Mouse (Mus musculus) intestine, embryonic 16.5 days (tissue): ENCODE measurements around the gene Gpr162. TPM values are rescaled to one million over a fixed set of nuclear protein-coding genes. Genes with fewer than 3 reads are reported as not detected.
"Not testable (repeated sequence)": the region's sequence is repeated elsewhere in the genome, so short reads cannot be mapped to it uniquely, and the experiment has no call there.

Experiments
- ATAC-seq: fragments of 200-750 bp; cut with Nextera tagmentation; 2 replicates; pipeline ENCODE4 v1.8.0; 2017; ENCODE audit warnings: moderate TSS enrichment, moderate library complexity
- H3K27ac ChIP-seq: fragments of 300-500 bp; sonication (generic); 2 replicates; pipeline ENCODE4 v1.5.1; 2014; ENCODE audit warnings: mild to moderate bottlenecking, low read length
- H3K27me3 ChIP-seq: fragments of 300-500 bp; sonication (generic); replicated peaks from 2 replicates; pipeline ENCODE4 v1.6.1; 2014; ENCODE audit warnings: low read length, control low read depth, mixed read lengths; ENCODE audit not compliant: control insufficient read depth, insufficient read depth
- H3K36me3 ChIP-seq: fragments of 300-500 bp; sonication (generic); 2 replicates; pipeline ENCODE4 v1.6.1; 2014; ENCODE audit warnings: low read length, control low read depth; ENCODE audit not compliant: control insufficient read depth, insufficient read depth
- H3K4me1 ChIP-seq: fragments of 300-500 bp; sonication (generic); 2 replicates; pipeline ENCODE4 v1.6.1; 2014; ENCODE audit warnings: low read length, control low read depth, mixed read lengths; ENCODE audit not compliant: control insufficient read depth, insufficient read depth
- H3K4me2 ChIP-seq: fragments of 300-500 bp; sonication (generic); 2 replicates; pipeline ENCODE4 v1.6.1; 2014; ENCODE audit warnings: low read depth, low read length, control low read depth
- H3K4me3 ChIP-seq: fragments of 300-500 bp; sonication (generic); 2 replicates; pipeline ENCODE4 v1.5.1; 2014; ENCODE audit warnings: mild to moderate bottlenecking, low read length
- H3K9ac ChIP-seq: fragments of 300-500 bp; sonication (generic); 2 replicates; pipeline ENCODE4 v1.6.1; 2014; ENCODE audit warnings: low read depth, low read length
- H3K9me3 ChIP-seq: fragments of 300-500 bp; sonication (generic); 2 replicates; pipeline ENCODE4 v1.6.1; 2016; ENCODE audit warnings: low read length, control low read depth; ENCODE audit not compliant: control insufficient read depth
- WGBS: fragments of 180-500 bp; shearing (Covaris S2); extraction: QIAGEN DNeasy Blood & Tissue Kit; methylation state at CpG from one replicate; pipeline ENCODE4 v1.1.7; 2014; 5-methylcytosine and 5-hydroxymethylcytosine counted together
- polyA plus RNA-seq: library from polyadenylated mRNA; unstranded; fragments of >200 nt; fragmentation: Nextera tagmentation; extraction: Ambion mirVana; gene quantifications from 2 replicates; pipeline ENCODE4 v1.2.1, GENCODE M21; 2015

Gene Gpr162
- polyA plus RNA-seq, 1 experiment from 2014 or later: 0.77 TPM

GRCm38 (mm10) chr6:124831199-124831598 is 32.6 kb downstream of the Gpr162 start:
- WGBS: 94% methylated on average over 4 of the region's 4 CpGs
- not testable (repeated sequence) for H3K4me3 ChIP-seq, H3K9me3 ChIP-seq, H3K36me3 ChIP-seq, H3K27ac ChIP-seq, H3K9ac ChIP-seq, ATAC-seq, H3K27me3 ChIP-seq, H3K4me1 ChIP-seq
- H3K4me2 ChIP-seq: peak overlapping the region; percentile 90

DNA sequence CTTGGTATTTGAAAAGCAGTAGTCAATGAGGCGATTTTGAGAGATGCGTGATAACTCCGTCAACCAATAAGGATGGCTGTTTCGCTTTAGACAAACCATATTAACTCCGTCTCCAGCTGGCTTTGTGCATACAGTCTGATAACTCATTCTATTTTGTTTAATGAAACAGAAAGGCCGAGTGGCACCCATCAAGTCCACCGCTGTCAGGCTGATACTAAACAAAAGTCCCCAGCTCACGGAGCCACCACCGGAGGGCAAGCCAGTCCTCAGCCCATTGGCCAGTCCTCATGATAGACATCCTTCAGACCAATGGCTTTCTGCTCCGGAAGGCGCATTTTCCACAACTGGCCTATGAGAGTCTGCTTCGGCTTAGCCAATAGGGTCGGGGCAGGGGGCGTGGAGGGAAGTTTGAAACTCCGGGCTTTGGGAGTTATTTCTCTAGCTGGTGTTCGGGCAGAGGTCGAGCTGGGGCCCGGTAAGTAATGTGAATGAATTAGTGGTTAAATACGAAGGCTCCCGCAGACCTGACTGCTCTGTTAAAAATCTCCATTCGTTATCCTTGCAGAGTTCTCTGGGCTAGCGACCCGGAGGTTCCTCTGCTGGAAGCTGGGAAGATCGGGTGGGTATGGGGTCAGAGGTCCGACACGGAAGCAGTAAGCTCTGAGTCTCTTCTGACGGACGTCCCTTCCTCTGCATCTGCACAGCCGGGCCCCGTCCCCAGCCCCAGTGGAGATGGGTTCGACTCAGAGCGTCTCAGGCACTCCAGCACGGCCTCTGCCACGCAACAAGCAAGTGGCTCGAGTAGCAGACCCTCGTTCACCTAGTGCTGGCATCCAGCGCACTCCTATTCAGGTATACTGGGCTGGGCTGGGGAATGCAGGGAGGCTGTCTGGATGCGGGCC is 33.7 kb downstream of the Gpr162 start:
- H3K4me2 ChIP-seq: peak overlapping the region; percentile 90
- peak overlapping the region; percentile 76 for H3K4me3 ChIP-seq
- peak; percentile 87 for ATAC-seq
- H3K27ac ChIP-seq: peak overlapping the region; percentile 96
- H3K36me3 ChIP-seq: peaks cover 7% of the 10 kb centered on the region; the same call in 1 of the 2 replicates
- no peaks in the 10 kb centered on the region for H3K9me3 ChIP-seq
- no peaks in the 10 kb centered on the region for H3K27me3 ChIP-seq
- peaks cover 10% of the 10 kb centered on the region for H3K4me1 ChIP-seq
- peak overlapping the region; percentile 86 for H3K9ac ChIP-seq
- under 1% methylated on average over 38 of the region's 38 CpGs for WGBS

GRCm38 (mm10) chr6:124828868-124829798 is 34.6 kb downstream of the Gpr162 start, which contains the start of the genes Usp5 and Cdca3:
Gene Usp5, minus strand, starts transcription at chr6:124829484.
Gene Cdca3, plus strand, starts transcription at chr6:124829547.
- H3K4me3 ChIP-seq: peak within 1 kb of the TSS; percentile 76
- H3K9ac ChIP-seq: peak within 1 kb of the TSS; percentile 86
- no peaks in the 10 kb centered on the region for H3K27me3 ChIP-seq
- no peaks in the 10 kb centered on the region for H3K9me3 ChIP-seq
- peak within 1 kb of the TSS; percentile 90 for H3K4me2 ChIP-seq
- peaks cover 16% of the 10 kb centered on the region for H3K36me3 ChIP-seq
- ATAC-seq: peak; percentile 95
- H3K4me1 ChIP-seq: peaks cover 10% of the 10 kb centered on the region
- WGBS: under 1% methylated on average over 55 of the region's 55 CpGs
- H3K27ac ChIP-seq: peak within 1 kb of the TSS; percentile 96

- H3K4me3 ChIP-seq: peak overlapping the region; percentile 76
- peak overlapping the region; percentile 85 for H3K4me2 ChIP-seq
- H3K9me3 ChIP-seq: no peaks in the 10 kb centered on the region
- H3K4me1 ChIP-seq: peaks cover 10% of the 10 kb centered on the region
- no peak for ATAC-seq
- peaks cover 23% of the 10 kb centered on the region for H3K36me3 ChIP-seq
- peak overlapping the region; percentile 73 for H3K9ac ChIP-seq
- WGBS: 23% methylated on average over 10 of the region's 10 CpGs
- H3K27me3 ChIP-seq: no peaks in the 10 kb centered on the region
- peak overlapping the region; percentile 20; the same call in 1 of the 2 replicates for H3K27ac ChIP-seq
Measured at GRCm38 (mm10) chr6:124828101-124828592, 35.6 kb downstream of the Gpr162 start.

DNA sequence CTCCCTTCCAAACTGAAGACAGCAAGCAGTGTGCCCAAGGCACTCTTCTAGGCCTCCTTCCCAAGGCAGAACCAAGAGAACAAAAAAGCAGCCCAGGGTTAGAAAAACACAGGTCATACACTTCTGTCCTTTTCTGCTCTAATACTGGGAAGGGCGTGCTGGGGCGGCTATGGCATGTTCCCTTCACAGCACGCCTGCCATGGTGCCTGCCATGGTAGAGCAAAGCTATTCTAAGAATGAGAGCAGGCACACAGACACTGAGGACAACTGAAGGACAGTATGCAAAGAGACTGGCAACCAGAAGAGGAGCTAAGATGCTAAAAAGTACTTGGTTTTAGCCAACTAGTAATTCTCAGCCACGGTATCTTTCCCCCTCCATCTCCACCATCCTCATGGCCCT is 41.7 kb downstream of the Gpr162 start:
- ATAC-seq: no peak
- Histone ChIP-seq H3K27ac (no peak overlapping the region), H3K9ac (no peak overlapping the region), H3K27me3 (no peaks in the 10 kb centered on the region), H3K4me3 (no peak overlapping the region), H3K4me1 (no peaks in the 10 kb centered on the region; the same call in 1 of the 2 replicates), H3K9me3 (no peaks in the 10 kb centered on the region), H3K4me2 (no peak overlapping the region), H3K36me3 (peaks cover 41% of the 10 kb centered on the region)
- 92% methylated on average over 4 of the region's 4 CpGs for WGBS

- H3K9me3 ChIP-seq: no peaks in the 10 kb centered on the region
- no peak overlapping the region for H3K9ac ChIP-seq
- no peaks in the 10 kb centered on the region for H3K27me3 ChIP-seq
- no peak overlapping the region for H3K27ac ChIP-seq
- H3K4me3 ChIP-seq: no peak overlapping the region
- H3K4me2 ChIP-seq: no peak overlapping the region
- peaks cover 47% of the 10 kb centered on the region for H3K36me3 ChIP-seq
- 89% methylated on average over 5 of the region's 5 CpGs for WGBS
- H3K4me1 ChIP-seq: no peaks in the 10 kb centered on the region
- ATAC-seq: no peak
Measured at GRCm38 (mm10) chr6:124820891-124821290, 42.9 kb downstream of the Gpr162 start.

DNA sequence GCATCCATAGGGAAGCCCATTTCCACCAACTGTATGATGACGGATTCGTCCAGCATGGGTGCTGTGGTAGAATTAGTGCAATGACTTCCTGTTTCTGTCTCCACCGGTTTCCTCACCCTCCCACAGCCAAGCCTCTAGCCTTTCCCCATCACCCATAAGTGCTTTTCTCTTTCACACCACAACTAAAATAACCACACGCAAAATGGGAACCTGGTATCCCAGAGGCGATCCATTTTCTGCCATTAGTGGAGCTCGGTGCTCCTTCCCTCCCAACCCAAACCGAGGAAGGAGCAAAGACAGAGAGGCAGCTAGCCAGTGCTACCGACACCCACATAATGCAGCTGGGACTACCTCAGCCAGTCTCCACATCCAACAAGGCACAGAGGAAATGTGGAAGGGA is 45.8 kb downstream of the Gpr162 start:
- peaks cover 14% of the 10 kb centered on the region for H3K4me1 ChIP-seq
- no peak overlapping the region for H3K27ac ChIP-seq
- no peak overlapping the region for H3K4me2 ChIP-seq
- 87% methylated on average over 8 of the region's 8 CpGs for WGBS
- H3K4me3 ChIP-seq: no peak overlapping the region
- H3K9ac ChIP-seq: no peak overlapping the region
- no peak for ATAC-seq
- H3K27me3 ChIP-seq: no peaks in the 10 kb centered on the region
- H3K9me3 ChIP-seq: no peaks in the 10 kb centered on the region
- peaks cover 31% of the 10 kb centered on the region for H3K36me3 ChIP-seq

- H3K36me3 ChIP-seq: peaks cover 27% of the 10 kb centered on the region
Measured at GRCm38 (mm10) chr6:124817563-124817962, 46.2 kb downstream of the Gpr162 start.

GRCm38 (mm10) chr6:124817125-124817524 is 46.7 kb downstream of the Gpr162 start:
- no peak overlapping the region for H3K27ac ChIP-seq
- H3K4me3 ChIP-seq: no peak overlapping the region
- H3K4me1 ChIP-seq: peaks cover 18% of the 10 kb centered on the region
- ATAC-seq: no peak
- 94% methylated on average over 11 of the region's 11 CpGs for WGBS
- H3K9me3 ChIP-seq: no peaks in the 10 kb centered on the region
- H3K4me2 ChIP-seq: no peak overlapping the region
- no peaks in the 10 kb centered on the region for H3K27me3 ChIP-seq
- H3K9ac ChIP-seq: no peak overlapping the region
- H3K36me3 ChIP-seq: peaks cover 27% of the 10 kb centered on the region

More at GRCm38 (mm10) chr6:124817563-124817962, 46.2 kb downstream of the Gpr162 start:
- Histone ChIP-seq H3K9ac (no peak overlapping the region), H3K27me3 (no peaks in the 10 kb centered on the region), H3K9me3 (no peaks in the 10 kb centered on the region), H3K4me3 (no peak overlapping the region), H3K4me1 (peaks cover 14% of the 10 kb centered on the region), H3K27ac (no peak overlapping the region), H3K4me2 (no peak overlapping the region)
- 96% methylated on average over 8 of the region's 8 CpGs for WGBS
- no peak for ATAC-seq
